Mouse (Mus musculus): ENCODE data around the gene Rrp36.

The Rrp36 gene

GRCm38 (mm10) chr17:46646322-46646662 lies 27.9 kb downstream of the Rrp36 start:
- no peak for DNase-seq (ENCODE audit: low spot score)

DNA sequence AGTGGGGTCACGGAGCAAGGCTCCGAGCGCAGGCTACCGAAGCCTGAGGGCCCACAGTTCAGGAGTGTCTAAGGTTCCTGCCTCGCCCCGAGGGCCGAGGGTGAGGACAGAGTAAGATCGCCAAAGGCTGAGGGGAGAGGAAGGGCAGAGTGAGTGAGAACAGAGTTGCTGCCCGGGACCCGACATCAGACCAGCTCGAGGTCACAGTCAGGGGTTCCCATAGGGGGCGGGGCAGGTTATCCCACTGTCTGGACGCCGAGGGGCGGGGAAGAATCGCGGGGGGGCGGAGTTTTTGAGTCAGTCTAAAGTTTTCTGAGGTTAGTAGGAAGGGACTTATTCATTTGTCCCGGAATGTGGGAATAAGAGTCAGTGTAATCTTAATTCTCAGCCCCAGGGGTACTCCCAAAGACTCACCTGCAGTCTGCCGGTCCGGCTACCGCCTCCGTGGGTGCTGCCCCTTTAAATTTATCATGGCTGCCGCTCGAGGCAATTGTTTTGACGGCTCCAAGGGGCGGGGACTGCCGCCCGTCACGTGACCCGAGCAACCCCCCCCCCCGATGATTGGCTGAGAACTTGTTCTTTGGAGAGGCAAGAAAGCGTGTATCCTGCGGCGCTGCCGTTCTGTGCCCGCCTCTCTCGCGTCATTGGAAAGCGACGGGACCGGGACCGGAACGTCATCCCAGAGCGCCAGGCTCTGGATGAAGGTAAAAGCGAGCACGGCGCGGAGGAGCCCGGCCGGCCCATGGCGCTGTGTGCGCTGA lies 28.4 kb downstream of the Rrp36 start, which contains the start of the genes Klc4 and Mrpl2:
TSS of gene Klc4 (minus strand) at position 462 of the 761 bp plus-strand sequence.
TSS of gene Mrpl2 (plus strand) at position 669 of the 761 bp plus-strand sequence.
- DNase-seq (ENCODE audit: low spot score), result peak; percentile 99

GRCm38 (mm10) chr17:46644916-46645475 lies 29.2 kb downstream of the Rrp36 start:
- no peak for DNase-seq (ENCODE audit: low spot score)

GRCm38 (mm10) chr17:46644152-46644805 lies 29.9 kb downstream of the Rrp36 start:
- DNase-seq (ENCODE audit: low spot score), result no peak

DNA sequence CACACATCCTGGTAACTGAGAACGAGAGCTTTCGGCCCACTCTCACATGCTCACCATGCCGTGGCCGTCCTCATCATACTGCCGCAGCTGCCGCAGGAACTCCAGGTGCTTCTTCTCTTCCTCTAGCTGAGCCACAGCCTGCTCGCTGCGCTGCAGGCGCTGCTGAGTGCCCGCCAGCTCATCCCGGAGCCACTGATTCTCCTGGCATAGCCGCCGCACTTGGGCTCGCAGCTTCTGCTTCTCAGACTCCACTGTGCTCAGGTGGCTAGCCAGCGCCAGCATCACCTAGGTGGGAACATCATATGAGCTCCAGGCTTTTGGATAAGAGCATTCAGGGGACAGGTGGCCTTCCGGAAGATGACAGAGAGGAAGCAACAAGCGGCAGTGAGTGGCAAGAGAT lies 32.1 kb downstream of the Rrp36 start:
- DNase-seq (ENCODE audit: low spot score), result no peak

GRCm38 (mm10) chr17:46639929-46640328 lies 34.2 kb downstream of the Rrp36 start:
- no peak for DNase-seq (ENCODE audit: low spot score)

GRCm38 (mm10) chr17:46636831-46637523 lies 37.2 kb downstream of the Rrp36 start:
- no peak for DNase-seq (ENCODE audit: low spot score)

- peak; percentile 50 for DNase-seq (ENCODE audit: low spot score)
Observed at GRCm38 (mm10) chr17:46629685-46630441, 44.3 kb downstream of the Rrp36 start.

- peak; percentile 73 for DNase-seq (ENCODE audit: low spot score)
Observed at GRCm38 (mm10) chr17:46628791-46629684, 45.1 kb downstream of the Rrp36 start, which contains the start of gene Ptk7. Ptk7 (minus strand) TSS chr17:46629504.

DNA sequence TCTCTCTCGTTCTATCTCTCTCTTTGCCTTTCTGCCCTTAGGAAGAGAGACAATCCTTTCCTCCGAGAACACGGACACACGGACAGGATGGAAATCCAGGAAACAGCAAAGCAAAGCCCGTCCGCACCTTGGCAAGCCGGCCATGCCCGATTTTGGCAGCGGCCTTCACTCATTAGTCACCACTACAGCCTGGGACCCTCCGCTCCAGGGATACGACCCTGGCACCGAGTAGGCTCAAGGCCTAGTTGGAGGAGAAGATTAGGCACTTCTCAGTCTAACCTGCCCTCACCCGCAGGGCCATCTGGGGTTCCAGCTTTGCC lies 45.7 kb downstream of the Rrp36 start:
- peak; percentile 33 for DNase-seq (ENCODE audit: low spot score)

DNA sequence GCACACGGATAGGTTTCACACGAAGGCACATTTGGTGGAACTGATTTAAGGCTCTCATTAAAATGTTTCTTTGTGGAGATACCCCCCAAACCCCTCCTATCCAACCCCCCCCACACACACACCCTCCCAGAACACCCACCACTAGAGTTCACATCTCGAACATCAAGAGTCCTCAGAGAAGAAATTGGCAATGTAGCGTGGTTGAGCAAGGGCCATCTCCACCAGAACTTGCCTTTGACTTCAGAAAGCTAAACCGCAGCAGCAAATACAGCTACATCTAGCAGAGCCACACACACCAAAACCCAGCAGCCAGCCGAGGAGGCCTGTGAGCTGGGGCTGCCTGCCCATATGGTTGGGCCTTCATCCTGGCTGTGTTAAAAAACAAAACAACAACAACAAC lies 46.7 kb downstream of the Rrp36 start:
- DNase-seq (ENCODE audit: low spot score), result no peak

DNA sequence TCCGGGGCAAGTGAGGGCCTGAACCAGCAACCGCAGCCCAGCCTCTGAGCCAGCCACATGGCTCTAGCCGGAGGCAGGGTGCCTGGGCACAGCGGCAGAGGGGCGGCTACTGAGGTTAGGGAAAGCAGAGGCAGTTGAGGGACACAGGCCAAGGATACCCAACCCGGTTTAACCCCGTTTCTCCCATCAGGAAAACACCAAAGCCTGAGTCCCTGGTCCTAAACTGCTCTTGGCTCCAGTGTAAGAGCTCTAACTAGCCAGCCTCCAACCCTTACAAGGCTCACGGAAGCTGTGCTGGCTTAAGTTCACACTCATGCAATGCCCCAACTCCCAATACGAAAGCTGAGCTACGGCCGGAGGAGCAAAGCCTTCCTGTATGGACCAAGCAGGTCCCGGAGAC lies 49.6 kb downstream of the Rrp36 start:
- DNase-seq (ENCODE audit: low spot score), result no peak

DNA sequence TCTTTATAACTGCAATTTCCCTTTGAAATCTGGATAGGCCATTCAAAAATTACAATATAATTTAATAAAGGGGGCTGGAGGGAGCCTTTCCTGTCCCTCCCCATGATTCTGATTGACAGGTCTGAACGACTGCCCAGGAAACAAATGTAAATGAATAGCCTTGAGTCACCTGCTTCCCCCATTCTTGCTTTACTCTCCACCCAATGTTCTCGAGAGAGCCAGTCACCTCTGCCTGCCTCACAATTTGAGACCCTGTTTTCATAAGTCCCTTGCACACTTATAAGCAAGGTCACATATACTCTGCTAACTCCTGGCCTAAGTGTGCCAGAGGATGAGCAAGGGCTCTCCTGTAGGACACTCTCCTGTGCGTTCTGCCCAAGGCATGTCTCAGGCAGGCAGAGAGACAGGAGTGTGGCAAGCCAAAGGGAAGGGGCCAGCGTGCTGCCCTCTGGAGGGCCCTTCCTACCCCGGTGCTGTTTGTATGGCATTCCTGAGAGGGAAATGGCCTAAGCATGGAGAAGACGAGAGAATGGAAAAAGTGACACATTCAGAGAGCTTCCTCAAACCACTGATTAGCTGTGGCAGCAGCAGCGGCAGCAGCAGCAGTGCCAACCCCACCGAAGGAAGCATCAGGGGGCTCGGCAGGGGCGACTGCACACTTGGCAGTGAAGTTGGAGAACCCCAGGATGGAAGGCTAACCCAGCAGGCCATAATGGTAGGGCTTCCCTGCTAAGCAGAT lies 50.2 kb downstream of the Rrp36 start:
- no peak for DNase-seq (ENCODE audit: low spot score)

DNA sequence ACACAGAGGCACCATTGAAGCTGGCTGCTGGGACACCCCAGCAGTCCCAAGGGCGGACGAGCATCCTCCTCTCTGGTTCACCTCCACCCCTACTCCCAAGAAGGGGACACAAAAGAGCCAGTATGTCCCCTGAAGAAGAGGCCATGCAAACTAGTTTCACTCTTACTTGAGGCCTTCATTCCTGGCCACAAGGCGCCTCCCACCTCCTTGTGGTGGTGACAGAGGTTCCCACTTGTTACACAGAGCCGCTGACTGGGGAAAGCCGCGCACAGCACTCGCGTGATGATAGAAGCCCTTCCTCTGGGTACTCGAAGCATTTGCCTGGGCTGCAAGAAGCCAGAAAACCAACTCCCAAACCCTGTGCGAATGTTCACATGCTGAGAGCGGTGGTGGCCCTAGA lies 51.9 kb downstream of the Rrp36 start:
- no peak for DNase-seq (ENCODE audit: low spot score)

DNA sequence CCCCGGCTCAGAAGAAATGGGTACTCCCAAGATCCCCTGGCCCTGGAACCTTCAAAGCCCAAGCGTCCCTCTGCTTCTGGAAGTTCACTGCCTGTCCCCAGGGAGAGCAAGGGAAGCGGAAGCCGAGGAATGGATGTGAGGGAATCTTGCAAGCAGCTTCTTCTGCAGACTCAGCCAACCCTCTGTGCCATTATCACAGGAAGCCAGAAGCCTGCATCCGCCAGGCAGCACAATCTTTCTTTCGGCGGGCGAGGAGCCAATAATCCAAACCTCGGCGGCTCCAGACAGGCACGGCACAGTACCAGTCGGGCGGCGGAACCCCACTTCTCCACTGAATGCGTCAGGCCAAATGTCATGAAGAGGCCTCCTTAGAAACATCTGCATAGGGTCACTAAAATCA lies 52.8 kb downstream of the Rrp36 start:
- DNase-seq (ENCODE audit: low spot score), result no peak

- no peak for DNase-seq (ENCODE audit: low spot score)
Observed at GRCm38 (mm10) chr17:46619683-46620357, 54.3 kb downstream of the Rrp36 start.

DNA sequence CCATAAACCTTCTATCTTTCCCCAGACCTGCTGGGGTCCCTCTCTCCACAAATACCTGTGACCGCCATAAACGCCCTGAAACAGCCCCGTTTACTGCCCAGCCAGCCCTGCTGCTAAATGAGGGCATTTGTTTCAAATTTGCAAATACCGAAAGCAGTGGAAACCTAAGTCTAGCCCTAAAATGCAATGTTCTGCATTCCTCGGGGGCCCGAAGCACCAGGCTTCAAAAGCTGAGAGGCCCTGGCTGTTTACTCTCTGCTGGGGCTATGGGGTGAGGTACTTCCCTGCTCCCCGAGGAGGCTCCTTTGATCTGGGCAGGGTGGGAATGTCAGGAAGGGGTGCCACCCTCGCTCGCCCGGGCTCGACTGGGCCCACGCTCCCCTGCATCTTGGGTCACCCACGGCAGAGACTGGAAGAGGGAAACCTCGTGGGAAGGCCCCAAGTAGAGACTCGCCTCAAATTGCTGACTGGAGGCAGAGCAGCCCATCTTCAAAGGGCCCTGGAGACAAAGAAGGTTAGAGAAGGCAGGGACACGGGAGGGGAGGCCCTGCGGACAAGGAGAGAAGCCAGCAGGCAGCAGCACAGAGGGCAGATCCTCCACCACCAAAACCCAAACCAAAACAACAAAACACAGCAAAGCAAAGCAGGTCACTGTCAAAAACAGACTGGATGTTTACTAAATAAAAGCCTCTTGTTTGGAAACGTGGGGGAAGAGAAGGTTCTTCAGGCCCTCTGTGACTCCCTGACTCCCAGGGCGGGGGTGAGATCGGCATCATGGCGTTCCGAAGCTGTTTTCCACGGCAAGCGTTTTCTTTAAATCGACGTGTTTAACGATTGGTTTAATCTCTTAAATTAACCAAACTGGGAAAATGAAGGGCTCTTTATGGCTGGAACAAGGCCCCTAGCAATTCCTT lies 55.1 kb downstream of the Rrp36 start:
- DNase-seq (ENCODE audit: low spot score), result no peak

DNA sequence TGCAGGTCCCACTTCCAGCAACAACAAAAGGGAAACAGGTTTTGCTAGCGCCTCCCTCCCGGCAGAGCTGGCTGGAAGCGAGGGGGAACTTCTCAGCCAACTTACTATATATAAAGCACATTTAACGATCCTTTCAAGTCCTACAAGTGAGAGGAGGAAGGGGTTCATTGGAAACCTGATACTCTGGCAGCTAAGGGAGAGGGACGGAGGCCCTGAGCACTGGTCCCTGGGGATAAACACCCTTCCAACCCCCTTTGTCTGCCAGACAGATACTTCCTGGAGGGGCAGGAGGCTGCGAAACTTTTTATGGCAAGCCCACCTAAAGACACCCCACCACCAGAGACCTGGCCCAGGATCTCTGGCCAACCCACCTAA lies 55.8 kb downstream of the Rrp36 start:
- no peak for DNase-seq (ENCODE audit: low spot score)

DNA sequence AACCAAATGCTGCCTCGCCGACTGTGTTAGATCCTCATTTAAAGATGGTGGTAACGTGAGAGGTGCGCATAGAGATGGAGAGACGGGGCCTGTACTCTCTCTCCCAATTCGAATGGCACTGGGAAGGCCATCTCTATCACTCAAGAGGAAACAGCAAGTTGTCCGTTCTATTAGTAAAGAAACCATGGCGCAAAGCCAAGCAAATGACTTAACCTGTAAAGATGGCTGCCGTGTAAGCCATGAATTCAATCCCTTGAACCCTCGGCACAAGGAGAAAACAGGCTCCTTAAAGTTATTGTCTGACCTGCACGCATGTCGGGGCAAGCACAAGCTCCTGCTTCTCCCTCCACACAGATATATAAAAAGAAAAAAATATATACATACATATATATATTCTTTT lies 56.4 kb downstream of the Rrp36 start:
- DNase-seq (ENCODE audit: low spot score), result no peak
